Mouse (Mus musculus): Measurements from ENCODE around the gene Cryz.

DNA sequence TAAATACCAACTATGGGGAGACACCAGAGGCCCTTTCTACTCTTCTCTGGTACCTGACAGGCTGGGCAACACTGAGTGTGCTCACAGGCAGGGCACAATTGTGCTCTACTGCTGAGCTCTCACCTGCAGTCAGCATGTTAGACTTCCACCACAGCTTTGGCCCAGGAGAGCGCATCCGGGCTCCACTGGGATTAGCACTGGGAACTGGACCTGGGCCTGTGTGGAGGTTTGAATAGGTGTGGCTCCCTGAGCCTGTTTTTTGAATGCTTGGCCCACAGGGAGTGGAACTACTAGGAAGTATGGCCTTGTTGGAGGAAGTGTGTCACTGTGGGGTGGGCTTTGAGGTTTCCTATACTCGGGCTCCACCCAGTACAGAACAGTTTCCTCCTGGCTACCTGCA is 4.9 kb upstream of the Cryz start:
- TF ChIP-seq POLR2A (IDR thresholded peaks at IDR 0.05; ENCODE audit: insufficient read depth, low read depth, low read length), result no peak
- no peak for TF ChIP-seq CTCF (IDR thresholded peaks at IDR 0.05)
- no peak for TF ChIP-seq EP300 (IDR thresholded peaks at IDR 0.05; ENCODE audit: insufficient read depth, low read depth, low read length)
